Mouse (Mus musculus) inflammation-experienced regulatory T-cells (primary cell): Measurements from ENCODE around the gene Tmod1. TPM values are rescaled to one million over a fixed set of nuclear protein-coding genes. Genes with fewer than 3 reads are reported as not detected.

Experiments used
- polyA plus RNA-seq, 2 experiments: library from polyadenylated mRNA; unstranded; fragments of 100-300 nt; shearing (Covaris generic); gene quantifications; one replicate each; pipeline ENCODE4 v1.2.1; 2017

The Tmod1 gene
- polyA plus RNA-seq: 1 to 10 TPM; 1.7 to 2.9 TPM

GRCm38 (mm10) chr4:46038892-46039751 is at the start of gene Tmod1:
Tmod1 (plus strand) TSS chr4:46038935.

GRCm38 (mm10) chr4:46138287-46139222 is 99.8 kb downstream of the Tmod1 start, which contains the start of the genes Ncbp1 and Tstd2:
Ncbp1 (plus strand) TSS chr4:46138613.
Tstd2 (minus strand) TSS chr4:46138694.

Other genes with a start within 250 kb of the Tmod1 start
- 1 to 10 TPM; 4.0 to 4.1 TPM for gene Aldh1b1, start 239.9 kb upstream of the Tmod1 start, polyA plus RNA-seq
- gene Igfbpl1, start 212.0 kb upstream of the Tmod1 start, polyA plus RNA-seq: under 1 TPM; 0.16 to 0.25 TPM
- gene Stra6l, start 190.3 kb upstream of the Tmod1 start, polyA plus RNA-seq: under 1 TPM; 0.18 to 0.84 TPM
- under 1 TPM; 0.08 to 0.39 TPM for gene Ccdc180, start 148.6 kb upstream of the Tmod1 start, polyA plus RNA-seq
- 10 to 100 TPM in 1 of 2 experiments, 1 to 10 TPM in 1; 8.9 to 14.9 TPM for gene Tdrd7, start 73.6 kb upstream of the Tmod1 start, polyA plus RNA-seq
- 10 to 100 TPM; 82.4 to 88.6 TPM for gene Ncbp1, start 99.7 kb downstream of the Tmod1 start, polyA plus RNA-seq
- gene Tstd2, start 99.8 kb downstream of the Tmod1 start, polyA plus RNA-seq: 10 to 100 TPM; 34.6 to 45.6 TPM
- gene Xpa, start 157.4 kb downstream of the Tmod1 start, polyA plus RNA-seq: 10 to 100 TPM; 38.7 to 44.0 TPM